Mouse (Mus musculus) limb, embryonic 14.5 days (tissue): ENCODE data around the gene Oxld1. TPM values are rescaled to one million over a fixed set of nuclear protein-coding genes. Genes with fewer than 3 reads are reported as not detected.

Experiments used
- ATAC-seq: fragments of 200-750 bp; cut with Nextera tagmentation; 2 replicates; pipeline ENCODE4 v1.8.0; 2017; ENCODE audit warnings: low read depth, moderate number of reproducible peaks, moderate TSS enrichment; ENCODE audit not compliant: low FRiP score
- DNase-seq: peaks from one replicate; pipeline ENCODE4 v3.0.0-alpha.2; 2015; ENCODE audit warnings: low spot score
- H3K27ac ChIP-seq: fragments of 300-500 bp; sonication (generic); replicated peaks from 2 replicates; pipeline ENCODE4 v1.5.1; 2014; ENCODE audit warnings: low read depth, mild to moderate bottlenecking, low read length, moderate library complexity, mixed read lengths
- H3K27me3 ChIP-seq: fragments of 300-500 bp; sonication (generic); 2 replicates; pipeline ENCODE4 v1.6.1; 2014; ENCODE audit warnings: low read length, mixed read lengths; ENCODE audit not compliant: control insufficient read depth, insufficient read depth
- H3K36me3 ChIP-seq: fragments of 300-500 bp; sonication (generic); 2 replicates; pipeline ENCODE4 v1.6.1; 2014; ENCODE audit warnings: mild to moderate bottlenecking, low read length, moderate library complexity, mixed read lengths; ENCODE audit not compliant: control insufficient read depth, insufficient read depth
- H3K4me1 ChIP-seq: fragments of 300-500 bp; sonication (generic); 2 replicates; pipeline ENCODE4 v1.6.1; 2014; ENCODE audit warnings: antibody characterized with exemption, low read length, mixed read lengths; ENCODE audit not compliant: control insufficient read depth, insufficient read depth
- H3K4me2 ChIP-seq: fragments of 300-500 bp; sonication (generic); replicated peaks from 2 replicates; pipeline ENCODE4 v1.6.1; 2014; ENCODE audit warnings: low read depth, mild to moderate bottlenecking, low read length, moderate library complexity; ENCODE audit not compliant: severe bottlenecking
- H3K4me3 ChIP-seq: fragments of 300-500 bp; sonication (generic); replicated peaks from 2 replicates; pipeline ENCODE4 v1.5.1; 2014; ENCODE audit warnings: low read length
- H3K9ac ChIP-seq: fragments of 300-500 bp; sonication (generic); 2 replicates; pipeline ENCODE4 v1.6.1; 2014; ENCODE audit warnings: mild to moderate bottlenecking, low read depth, low read length, moderate library complexity; ENCODE audit not compliant: severe bottlenecking
- H3K9me3 ChIP-seq: fragments of 300-500 bp; sonication (generic); 2 replicates; pipeline ENCODE4 v1.6.1; 2016; ENCODE audit warnings: low read length; ENCODE audit not compliant: control insufficient read depth
- POLR2A ChIP-seq: fragments of 200-500 bp; IDR thresholded peaks from 2 replicates; pipeline ENCODE4 v1.8.0; 2012; ENCODE audit warnings: inconsistent platforms, mild to moderate bottlenecking, moderate library complexity, borderline replicate concordance; ENCODE audit not compliant: insufficient read depth, insufficient read length; ENCODE audit errors: extremely low read depth
- whole genome bisulfite sequencing: fragments of 180-500 bp; shearing (Covaris S2); extraction: QIAGEN DNeasy Blood & Tissue Kit; methylation state at CpG from one replicate; pipeline ENCODE4 v1.1.7; 2014; 5-methylcytosine and 5-hydroxymethylcytosine counted together
- polyA plus RNA-seq, 2 experiments: library from polyadenylated mRNA; depleted of rRNA in 1 of 2; stranded (reverse) in 1 of 2; unstranded in 1 of 2; fragments of >200 nt; fragmentation: Nextera tagmentation in 1 of 2; extraction: Ambion mirVana in 1 of 2; gene quantifications; 2 replicates each; pipeline versions ENCODE4 v1.2.1 to v1.2.3; 2012 to 2014

Oxld1 gene
- polyA plus RNA-seq, 2 experiments = 12.3 to 14.3 TPM

GRCm38 (mm10) chr11:120472052-120472451 is 14.2 kb upstream of the Oxld1 start:
- peaks cover 8% of the 10 kb centered on the region for H3K4me1 ChIP-seq
- no peaks in the 10 kb centered on the region for H3K27me3 ChIP-seq
- WGBS = 95% methylated on average over 6 of the region's 6 CpGs
- H3K36me3 ChIP-seq = peaks cover 76% of the 10 kb centered on the region
- H3K9ac ChIP-seq = no peak overlapping the region
- no peaks in the 10 kb centered on the region for H3K9me3 ChIP-seq
- TF ChIP-seq POLR2A = no peak
- DNase-seq = no peak
- no peak overlapping the region for H3K4me2 ChIP-seq
- H3K4me3 ChIP-seq = no peak overlapping the region
- no peak for ATAC-seq
- no peak overlapping the region for H3K27ac ChIP-seq

- no peak for TF ChIP-seq POLR2A
- Histone ChIP-seq H3K9me3 (no peaks in the 10 kb centered on the region), H3K4me3 (peak overlapping the region; percentile 99), H3K27ac (0 out of 2 replicates have a peak overlapping the region, but pooled peaks have one; percentile 13), H3K27me3 (no peaks in the 10 kb centered on the region), H3K4me2 (peak overlapping the region; percentile 89), H3K36me3 (peaks cover 63% of the 10 kb centered on the region), H3K9ac (peak overlapping the region; percentile 76), H3K4me1 (peaks cover 20% of the 10 kb centered on the region)
- DNase-seq = no peak
- peak; percentile 8; the same call in 1 of the 2 replicates for ATAC-seq
- under 1% methylated on average over 28 of the region's 33 CpGs for WGBS
These were observed 9.8 kb upstream of the Oxld1 start for GRCm38 (mm10) chr11:120467736-120468092.

GRCm38 (mm10) chr11:120467051-120467735 is 9.3 kb upstream of the Oxld1 start, which contains the start of gene Arl16:
TSS of gene Arl16 (minus strand) at chr11:120467607.
- H3K9ac ChIP-seq = peak within 1 kb of the TSS; percentile 76
- H3K36me3 ChIP-seq = peaks cover 63% of the 10 kb centered on the region
- H3K9me3 ChIP-seq = no peaks in the 10 kb centered on the region
- WGBS = under 1% methylated on average over 37 of the region's 54 CpGs
- peak within 1 kb of the TSS; percentile 50; the same call in 1 of the 2 replicates for H3K27ac ChIP-seq
- DNase-seq = peak; percentile 100
- H3K4me2 ChIP-seq = peak within 1 kb of the TSS; percentile 89
- no peaks in the 10 kb centered on the region for H3K27me3 ChIP-seq
- peaks cover 20% of the 10 kb centered on the region for H3K4me1 ChIP-seq
- peak; percentile 84; the same call in 1 of the 2 replicates for TF ChIP-seq POLR2A
- H3K4me3 ChIP-seq = peak within 1 kb of the TSS; percentile 99
- ATAC-seq = peak; percentile 99

- WGBS = 77% methylated on average over 4 of the region's 4 CpGs
These were observed 7.7 kb upstream of the Oxld1 start for GRCm38 (mm10) chr11:120465521-120465920.

GRCm38 (mm10) chr11:120464365-120464764 is 6.5 kb upstream of the Oxld1 start:
- Histone ChIP-seq H3K27me3 (no peaks in the 10 kb centered on the region), H3K9ac (no peak overlapping the region), H3K4me2 (no peak overlapping the region), H3K36me3 (peaks cover 60% of the 10 kb centered on the region), H3K4me1 (peaks cover 20% of the 10 kb centered on the region), H3K4me3 (no peak overlapping the region), H3K27ac (no peak overlapping the region), H3K9me3 (no peaks in the 10 kb centered on the region)
- no peak for DNase-seq
- ATAC-seq = no peak
- no peak for TF ChIP-seq POLR2A
- 87% methylated on average over 5 of the region's 5 CpGs for whole genome bisulfite sequencing

More at GRCm38 (mm10) chr11:120465521-120465920, 7.7 kb upstream of the Oxld1 start:
- ATAC-seq = no peak
- DNase-seq = no peak
- peaks cover 63% of the 10 kb centered on the region for H3K36me3 ChIP-seq
- no peaks in the 10 kb centered on the region for H3K27me3 ChIP-seq
- H3K4me3 ChIP-seq = no peak overlapping the region
- no peak overlapping the region for H3K9ac ChIP-seq
- peaks cover 20% of the 10 kb centered on the region for H3K4me1 ChIP-seq
- no peak for TF ChIP-seq POLR2A
- H3K27ac ChIP-seq = no peak overlapping the region
- no peaks in the 10 kb centered on the region for H3K9me3 ChIP-seq
- peak overlapping the region; percentile 88; the same call in 1 of the 2 replicates for H3K4me2 ChIP-seq
